Mouse (Mus musculus) embryo, embryonic 9.5 days (tissue): ENCODE data around the gene Sytl1.

Experiments
- DNase-seq: peaks from one replicate; pipeline ENCODE4 v3.0.0-alpha.2; 2017; ENCODE audit errors: extremely low spot score

Gene Sytl1

DNA sequence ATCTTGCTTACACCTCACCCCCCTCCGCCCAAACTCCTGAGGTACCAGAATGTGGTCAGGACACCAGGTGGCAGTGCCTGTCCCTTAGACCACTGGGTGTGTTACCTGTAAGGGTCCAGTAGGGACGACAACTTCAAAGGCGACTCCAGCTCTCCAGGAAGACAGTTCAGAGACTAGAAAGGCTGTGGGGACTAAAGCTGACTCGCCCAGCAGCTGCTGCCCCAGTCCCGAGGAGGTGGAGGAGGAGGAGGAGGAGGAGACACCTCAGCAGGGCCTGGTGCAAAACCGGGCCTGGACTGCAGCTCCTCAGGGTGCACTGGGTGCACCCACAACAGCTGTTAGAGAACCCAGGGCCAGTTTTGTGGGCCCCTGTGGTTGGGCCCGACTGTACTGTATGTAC, at the start of gene Sytl1:
Sytl1 (minus strand) TSS at position 232 of the 400 bp plus-strand sequence.
- no peak for DNase-seq

DNA sequence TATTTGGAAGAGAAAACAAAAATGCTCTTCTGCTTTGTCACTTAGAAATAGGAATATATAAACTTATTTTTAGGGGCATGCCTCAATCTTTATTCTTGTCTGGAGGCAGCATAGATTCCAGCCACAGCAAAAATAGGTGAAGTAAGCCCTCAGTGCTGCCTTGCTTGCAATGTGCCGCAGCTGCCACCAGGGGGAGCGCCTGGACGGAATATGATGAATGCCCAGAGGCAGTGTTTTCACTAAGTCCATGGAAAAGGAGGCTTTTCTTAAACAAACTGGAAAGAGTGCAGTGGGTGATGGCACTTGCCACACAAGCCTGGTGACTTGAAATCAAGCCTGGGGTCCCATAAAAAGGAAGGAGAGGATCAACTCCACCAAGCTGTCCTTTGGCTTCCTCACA, 47.0 kb upstream of the Sytl1 start:
- DNase-seq = peak; percentile 85

DNA sequence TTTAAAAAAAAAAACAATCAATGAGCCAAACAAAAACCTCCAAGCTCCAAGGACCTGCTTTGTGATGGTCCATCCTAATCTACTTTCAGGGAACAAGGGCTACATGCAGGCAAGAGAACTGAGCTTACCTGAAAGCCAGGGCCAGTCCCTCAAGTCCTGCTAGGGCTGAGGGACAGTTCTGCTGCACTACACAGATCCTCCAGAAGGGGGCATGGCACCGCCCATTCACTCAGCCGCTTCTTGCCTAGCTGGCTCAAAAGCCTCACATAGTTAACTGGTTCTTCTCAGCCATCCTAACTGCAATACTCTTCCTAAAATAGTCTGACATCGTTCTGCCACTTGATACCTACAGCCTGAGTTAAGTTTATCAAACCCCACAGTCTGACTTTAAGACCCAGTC, 44.4 kb upstream of the Sytl1 start:
- peak; percentile 33 for DNase-seq

DNA sequence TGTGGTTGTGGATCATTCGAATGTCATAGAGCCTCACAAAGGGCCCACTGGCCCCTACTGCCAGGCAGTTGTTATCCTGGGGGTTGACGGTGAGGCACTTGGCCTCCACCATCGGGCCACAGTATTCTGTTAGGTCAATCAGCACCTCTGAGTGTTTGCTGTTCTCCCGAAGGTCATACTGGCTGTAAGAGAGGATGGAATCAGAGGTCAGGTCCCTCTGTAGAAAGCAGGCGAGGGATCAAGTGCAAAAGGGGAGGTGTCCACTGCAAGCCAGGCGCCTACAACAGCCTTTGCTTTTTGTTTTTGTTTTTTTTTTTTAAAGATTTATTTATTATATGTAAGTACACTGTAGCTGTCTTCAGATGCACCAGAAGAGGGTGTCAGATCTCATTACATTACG, 42.9 kb upstream of the Sytl1 start:
- DNase-seq = no peak

DNA sequence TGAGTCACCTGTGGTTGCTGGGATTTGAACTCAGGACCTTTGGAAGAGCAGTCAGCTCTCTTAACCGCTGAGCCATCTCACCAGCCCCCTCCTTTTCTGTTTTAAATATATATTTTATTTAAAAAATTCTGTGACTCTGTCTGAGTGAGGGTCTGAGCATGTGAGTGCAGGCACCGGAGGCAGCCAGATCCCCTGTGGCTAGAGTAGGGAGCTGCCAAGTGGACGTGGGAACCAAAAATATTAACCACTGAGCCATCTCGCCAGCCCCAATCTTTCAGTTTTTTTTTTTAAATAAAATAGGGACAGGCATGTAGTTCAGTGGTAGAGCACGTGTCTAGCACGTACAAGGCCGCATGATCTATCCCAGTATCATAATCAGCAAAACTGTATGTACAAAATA, 41.9 kb upstream of the Sytl1 start:
- no peak for DNase-seq

DNA sequence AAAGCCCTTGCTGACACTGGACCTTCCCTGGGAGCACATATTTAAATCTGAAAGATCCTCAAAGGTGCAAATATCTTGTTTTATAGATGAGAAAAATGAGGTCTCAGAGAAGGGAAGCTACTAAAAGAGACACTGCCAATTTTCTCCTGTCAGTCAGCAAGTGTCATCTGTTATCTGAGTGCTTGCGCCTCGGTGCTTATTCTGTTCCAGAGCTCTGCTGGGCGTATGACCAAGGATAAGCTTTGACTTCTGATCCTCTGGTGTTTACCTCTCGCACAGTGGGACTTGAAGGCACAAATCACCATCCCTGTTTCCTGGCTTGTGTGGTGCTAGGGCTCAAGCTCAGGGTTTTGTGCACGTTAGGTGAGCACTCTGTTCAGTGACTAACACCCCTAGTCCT, 39.8 kb upstream of the Sytl1 start:
- no peak for DNase-seq

DNA sequence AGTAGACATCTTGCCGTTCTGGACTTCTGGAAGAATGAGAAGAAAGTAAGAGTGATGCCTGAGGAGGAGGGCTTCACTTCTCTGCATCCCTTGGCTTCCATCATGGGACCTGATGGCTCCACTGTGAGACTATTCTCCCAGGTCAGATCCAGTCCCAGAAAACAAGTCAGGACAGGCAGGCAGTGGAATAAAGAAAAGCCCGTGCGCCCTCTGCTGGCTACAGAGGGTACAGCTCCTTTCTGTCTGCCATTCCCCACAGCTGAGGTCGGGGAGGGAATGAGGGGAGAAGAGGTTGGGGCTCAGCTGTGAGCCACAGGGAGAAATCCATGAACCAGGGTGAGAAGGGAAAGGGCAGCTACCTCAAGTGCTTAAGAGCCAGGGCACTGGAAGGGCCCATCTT, 38.9 kb upstream of the Sytl1 start:
- DNase-seq = peak; percentile 74

DNA sequence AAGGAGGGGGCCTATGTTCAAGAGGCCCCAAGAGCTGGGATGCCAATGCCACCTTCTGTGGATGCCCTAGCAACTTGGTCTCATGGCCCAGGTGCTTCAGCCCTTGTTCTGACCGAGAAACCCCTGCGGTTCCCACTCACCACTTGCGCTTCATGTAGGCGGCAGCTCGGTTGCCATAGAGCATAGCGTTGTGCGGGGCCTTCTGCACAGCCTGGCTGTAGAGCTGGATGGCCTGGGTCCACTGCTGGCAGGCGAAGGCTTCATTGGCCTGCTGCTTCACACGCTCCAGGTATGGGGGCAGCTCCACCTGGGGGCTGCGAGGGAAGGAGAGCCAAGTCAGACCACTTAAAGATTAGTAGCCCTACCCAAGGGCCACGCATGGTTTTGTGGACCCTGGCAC, 37.5 kb upstream of the Sytl1 start:
- no peak for DNase-seq

DNA sequence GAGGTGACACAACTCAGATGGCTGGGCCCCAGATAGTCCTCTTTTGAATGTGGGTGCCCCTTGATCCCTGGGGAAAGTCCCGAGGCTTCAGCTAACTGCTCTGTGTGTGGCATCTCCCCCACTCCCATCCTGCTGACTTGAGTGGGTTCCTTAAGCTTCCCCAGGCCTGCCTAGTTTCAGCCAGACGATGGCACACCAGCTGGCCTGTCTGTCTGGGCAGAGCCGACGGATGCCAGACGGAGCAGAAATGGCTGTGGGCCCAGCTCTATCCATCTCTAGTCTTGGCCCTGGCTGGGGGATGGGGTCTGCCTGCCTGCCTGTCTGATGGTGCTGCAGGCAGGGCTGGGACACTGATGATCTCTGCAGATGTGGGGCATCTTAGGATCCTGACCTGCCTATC, 36.8 kb upstream of the Sytl1 start:
- no peak for DNase-seq

DNA sequence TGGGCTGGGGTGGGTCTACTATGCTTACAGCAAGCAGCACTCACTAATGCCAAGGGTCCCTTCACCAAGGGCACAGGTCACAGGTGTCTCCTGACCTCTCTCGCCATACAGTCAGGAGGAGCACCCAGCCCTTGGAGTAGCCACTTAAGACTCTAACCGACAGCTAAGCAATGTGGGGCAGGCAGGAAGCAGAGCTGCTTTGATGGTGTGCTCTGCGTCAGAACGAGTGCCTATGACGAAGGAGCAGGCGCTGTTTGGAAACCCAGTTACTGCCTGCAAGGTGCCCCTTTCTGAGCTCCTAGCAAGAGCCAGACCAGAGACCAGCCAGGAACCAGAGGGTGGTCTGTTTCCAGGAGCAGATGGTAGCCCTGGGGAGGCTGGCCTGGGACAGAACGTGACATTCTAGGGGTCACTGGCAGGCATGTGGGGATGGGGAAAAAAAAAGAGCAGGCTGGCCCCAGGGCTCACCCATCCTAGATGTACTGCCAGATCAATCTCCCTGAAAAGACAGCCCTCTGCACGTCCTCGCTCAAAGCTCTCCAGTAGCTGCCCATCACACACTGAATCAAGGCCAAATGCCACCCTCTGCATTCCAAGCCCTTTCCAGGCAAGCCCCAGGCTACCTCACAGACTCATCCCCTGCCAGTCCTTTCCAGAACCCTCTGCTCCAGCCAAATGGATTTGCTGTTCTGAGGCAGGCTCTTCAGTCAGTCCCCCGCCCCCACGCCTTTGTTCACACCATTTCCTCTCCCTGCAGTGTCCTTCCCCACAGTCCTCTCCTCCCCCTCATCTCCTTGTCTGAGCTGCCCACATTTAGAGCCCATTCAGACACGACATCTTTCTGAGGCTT, 35.8 kb upstream of the Sytl1 start:
- DNase-seq = no peak

DNA sequence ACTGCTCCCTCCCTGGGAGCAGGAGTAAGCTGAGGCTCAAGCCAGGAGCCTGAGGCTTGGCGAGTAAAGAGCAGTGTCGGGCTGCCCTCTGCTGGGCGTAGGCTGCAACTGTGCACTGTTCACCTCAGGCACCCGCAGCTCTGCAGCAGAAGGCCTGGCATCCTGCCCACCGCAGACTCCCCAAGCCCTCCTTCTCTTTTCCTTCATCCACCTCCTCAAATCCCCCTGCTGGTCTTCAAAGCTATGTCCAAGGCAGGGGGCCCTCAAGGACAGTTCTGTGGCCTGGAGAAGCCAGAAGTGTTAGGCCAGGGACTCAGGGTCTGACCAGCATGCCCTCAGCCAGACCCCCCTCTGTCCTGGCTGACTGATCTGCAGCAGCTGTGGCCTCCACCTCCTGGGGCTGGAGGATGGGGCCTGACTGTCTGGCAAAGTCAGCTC, 34.9 kb upstream of the Sytl1 start:
- peak; percentile 82 for DNase-seq

DNA sequence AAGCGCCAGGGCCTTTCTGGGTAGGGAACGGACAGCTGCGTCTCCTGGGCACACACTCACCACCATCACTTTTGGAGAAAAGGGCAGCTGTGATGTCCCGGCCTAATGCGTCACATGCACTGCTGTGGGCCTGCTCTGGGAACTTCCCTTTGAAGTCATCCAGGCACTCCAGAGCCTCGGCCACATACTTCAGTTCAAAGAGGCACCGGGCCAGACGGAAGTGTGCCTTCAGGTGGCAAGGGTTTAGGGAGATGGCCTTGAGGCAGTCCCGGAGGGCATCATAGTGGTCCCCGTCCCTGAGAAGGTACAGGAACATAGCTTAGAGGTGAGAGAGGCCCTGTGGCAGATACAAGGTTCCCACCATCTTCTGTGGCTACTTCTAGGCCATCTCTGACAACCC, 34.4 kb upstream of the Sytl1 start:
- DNase-seq = no peak

DNA sequence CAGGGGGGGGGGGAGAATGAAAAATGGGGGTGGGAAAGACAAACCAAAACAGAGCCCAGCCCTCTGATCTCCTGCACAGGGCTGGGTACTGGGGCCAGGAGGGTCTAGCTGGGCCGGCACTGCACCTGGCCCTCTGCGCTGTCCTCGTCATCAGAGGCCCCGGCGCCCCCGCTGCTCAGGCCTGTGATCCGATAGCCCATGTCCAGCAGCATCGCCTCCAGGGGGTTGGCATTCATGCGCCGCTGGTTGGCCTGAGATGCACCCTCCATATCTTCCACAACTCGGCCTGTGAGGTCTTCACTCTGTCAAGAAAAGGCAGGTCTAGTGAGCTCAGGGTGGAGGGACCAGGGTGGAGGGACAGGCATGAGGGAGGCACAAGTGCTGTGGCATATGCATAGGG, 31.2 kb upstream of the Sytl1 start:
- no peak for DNase-seq

DNA sequence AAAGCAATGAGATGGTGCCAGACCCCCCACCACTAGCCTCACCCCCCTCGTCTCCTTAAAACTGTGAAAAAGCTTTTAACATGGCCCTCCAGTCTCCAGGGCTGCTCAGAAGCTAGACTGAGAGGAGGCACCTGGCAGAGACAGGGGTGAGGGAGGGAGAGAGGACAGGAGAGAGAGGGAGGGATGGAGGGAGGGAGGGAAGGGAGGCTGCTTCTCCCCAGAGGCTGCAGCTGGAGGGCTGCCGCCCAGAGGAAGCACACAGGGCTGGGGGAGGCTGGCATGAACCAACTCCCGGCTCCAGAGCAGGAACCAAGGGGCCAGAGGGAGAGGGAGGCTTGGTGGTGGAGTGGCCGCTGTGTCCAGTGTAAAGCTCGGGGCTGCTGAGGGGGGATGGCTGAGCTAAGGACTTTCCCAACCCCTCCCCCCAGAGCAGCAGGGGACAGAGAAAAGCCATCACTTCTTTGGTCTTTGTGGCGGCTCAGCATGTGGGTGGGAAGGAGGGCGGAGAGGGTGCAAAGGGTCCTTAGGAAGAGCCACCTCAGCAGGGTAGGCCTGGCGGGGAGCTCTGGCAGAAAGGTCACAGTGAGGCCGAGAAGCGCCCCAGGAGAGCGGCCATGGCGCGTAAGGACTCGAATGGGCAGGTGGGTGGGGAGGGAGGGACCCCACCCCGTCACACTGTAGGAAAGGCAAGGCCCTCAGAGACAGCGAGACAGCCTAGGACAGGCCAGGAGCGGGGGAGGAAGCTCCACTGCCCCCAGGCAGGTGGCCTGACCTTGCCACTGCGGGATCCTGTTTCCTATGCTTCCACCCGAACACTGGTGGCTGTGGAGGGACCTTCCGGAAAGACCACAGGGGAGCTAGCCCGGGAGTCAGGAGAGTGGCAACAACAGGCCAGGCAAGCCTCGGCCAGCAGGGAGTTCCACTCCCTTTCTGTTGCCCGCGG, 30.3 kb upstream of the Sytl1 start:
- DNase-seq = peak; percentile 57

DNA sequence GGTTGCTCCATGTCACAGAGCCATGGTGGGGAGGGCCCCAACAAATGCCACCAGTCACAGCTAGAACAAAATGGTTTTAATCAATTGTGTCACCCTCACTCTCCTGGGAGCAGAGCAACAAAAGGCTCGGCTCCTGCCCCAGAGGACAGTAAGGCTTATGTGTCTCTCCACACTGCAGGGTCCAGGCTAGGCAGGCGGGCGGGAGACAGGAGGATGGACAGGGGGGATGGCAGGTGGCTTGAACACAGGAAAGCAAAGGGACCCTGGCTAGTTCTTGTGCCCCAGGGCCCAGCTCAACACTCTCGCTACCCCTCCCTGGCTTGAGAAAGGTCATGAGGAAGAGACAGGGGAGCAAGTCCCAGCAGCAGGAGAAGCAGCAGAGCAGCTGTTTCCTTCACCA, 29.5 kb upstream of the Sytl1 start:
- no peak for DNase-seq

DNA sequence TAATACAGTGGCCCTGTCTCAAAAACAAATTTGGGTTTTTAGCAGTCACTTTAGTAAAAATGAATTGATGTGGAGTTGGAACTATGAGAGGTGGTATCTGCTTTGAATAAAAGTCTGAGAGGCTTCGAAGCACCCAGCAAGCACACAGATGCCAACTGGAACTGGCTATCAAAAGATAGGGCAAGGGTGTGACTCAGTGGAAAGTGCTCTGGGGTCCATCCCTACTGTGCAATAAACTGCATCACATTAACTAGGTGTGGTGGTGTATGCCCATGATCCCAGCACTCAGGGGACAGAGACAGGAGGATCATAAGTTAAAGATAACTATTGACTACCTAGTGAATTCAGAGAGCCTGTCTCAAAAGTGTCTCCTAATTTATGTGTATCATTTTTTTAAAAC, 28.3 kb upstream of the Sytl1 start:
- DNase-seq = no peak

DNA sequence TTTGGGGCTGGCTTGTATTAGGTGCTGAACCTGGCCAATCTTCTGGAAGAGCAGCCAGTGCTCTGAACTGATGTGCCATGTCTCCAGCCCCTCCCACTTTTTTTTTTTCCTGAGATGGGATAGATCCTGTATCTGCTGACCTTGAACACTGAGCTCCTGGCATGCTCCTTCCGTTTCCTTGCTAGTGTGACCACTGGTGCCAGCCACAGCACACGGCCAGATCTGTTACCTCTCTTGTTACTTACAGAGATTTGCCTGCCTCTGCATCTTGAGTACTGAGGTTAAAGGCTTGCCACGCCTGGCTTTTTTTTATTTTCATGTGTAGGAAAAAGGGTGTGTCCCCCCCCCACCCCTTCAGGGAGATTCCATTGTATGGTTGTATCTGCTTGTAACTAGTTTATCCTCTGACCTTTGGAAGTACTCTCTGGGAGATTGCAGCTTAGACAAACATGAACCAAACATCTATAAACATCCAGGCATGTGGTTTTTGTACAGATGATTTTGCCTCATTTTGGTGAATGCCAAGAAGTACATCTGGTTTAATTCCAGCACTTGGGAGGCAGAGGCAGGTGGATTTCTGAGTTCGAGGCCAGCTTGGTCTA, 23.7 kb upstream of the Sytl1 start:
- DNase-seq = no peak

DNA sequence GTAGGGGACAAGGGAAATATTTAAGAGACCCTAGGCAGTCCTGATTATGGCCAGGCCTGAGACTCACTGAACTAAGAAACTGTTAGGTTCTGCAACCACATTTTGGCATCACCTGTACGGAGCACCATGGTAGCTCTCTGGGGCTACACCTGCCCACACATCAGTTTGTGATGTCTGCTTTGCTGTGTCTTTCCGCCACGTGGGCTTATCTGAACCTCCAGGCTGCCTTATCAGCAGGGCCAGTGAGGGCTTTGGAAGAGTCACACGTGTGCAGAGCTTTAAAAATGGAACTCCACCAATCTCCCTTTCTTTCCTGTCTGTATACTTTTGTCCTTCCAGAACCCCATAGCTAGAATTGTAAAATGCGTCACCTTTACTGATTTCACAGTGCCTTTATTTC, 23.0 kb upstream of the Sytl1 start:
- no peak for DNase-seq

DNA sequence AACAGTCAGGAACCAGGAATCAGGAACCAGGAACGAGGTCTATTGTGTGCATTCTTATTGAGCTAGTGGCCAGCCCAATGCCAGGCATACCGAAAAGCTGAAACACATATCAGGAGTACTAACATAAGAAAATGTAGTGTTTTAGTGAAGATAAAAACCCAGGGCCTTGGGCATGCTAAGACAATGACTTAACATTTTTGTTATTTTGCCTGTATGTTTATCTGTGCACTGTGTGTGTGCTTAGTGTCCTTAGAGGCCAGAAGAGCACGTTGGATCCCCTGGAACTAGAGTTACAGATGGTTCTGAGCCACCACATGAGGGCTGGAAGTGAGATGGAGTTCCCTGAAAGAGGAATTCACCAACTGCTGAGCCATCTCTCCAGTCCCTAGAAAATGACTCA, 22.4 kb upstream of the Sytl1 start:
- DNase-seq = no peak

DNA sequence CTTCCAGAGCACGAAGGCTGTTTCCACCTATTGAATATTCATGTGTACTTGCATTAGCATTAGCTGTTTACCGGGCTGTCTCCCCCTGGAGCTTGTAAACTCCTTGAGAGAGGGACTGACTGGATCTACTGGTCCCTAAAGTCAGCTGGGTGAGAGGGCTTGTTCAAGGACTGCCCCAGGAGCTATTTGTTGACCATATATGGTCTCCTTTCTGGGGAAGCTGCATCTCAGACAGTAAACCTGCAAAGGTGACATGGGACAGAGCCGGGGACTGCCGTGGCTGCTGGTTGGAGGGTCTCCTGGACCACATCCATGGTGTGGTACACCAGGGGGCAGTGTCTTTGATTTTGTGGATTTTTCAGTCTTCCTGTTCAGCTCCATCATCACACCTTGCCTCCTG, 19.7 kb upstream of the Sytl1 start:
- peak; percentile 39 for DNase-seq

DNA sequence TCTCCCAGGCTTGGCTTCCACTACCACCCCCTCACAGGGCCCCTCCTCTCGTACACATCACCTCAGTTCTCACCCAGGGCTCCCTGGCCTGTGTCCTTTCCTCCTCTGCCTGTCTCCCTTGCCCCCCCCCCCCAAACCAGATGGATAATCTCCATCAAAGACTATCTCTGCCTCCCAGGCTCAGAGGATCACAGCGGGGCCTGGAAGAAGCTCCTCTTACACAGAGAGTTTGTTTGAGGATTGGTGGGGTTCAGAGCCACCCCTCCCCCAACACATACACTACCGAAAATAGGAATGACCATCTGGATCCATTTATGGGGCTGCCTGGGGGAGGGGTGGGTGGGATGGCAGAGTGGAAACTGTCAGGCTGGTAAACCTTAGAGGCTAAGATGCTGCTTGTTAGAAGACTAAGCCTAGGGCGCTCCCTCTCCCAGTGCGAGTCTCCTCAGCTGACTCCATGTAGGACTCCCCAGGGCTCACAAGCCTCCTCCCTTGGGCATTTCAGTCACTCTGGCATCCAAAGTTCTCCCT, 19.1 kb upstream of the Sytl1 start:
- peak; percentile 75 for DNase-seq

DNA sequence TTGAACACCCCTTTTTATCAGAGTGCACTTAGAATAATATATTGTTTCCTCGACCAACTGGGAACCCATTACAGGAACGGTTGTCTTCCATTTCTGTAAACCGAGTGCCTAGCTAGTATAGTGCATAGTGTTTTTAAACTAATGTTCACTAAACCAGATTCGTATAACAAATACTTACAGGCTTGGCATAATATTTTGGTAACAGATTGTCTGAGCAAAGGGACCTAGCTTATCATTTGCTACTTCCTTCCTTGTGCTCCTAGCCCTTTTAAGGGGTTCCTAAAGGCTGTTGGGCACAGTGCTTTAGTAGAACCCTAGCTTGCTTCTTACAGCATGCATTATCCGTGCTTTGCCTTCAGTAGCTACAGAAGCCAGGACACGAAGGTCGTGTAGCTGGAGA, 18.6 kb upstream of the Sytl1 start:
- DNase-seq = no peak
